Mouse (Mus musculus): ENCODE measurements around the gene Rtkn. TPM values are rescaled to one million over a fixed set of nuclear protein-coding genes. Genes with fewer than 3 reads are reported as not detected.

Rtkn gene
- polyA plus RNA-seq, 1 experiment from 2014 or later: 10.1 TPM

DNA sequence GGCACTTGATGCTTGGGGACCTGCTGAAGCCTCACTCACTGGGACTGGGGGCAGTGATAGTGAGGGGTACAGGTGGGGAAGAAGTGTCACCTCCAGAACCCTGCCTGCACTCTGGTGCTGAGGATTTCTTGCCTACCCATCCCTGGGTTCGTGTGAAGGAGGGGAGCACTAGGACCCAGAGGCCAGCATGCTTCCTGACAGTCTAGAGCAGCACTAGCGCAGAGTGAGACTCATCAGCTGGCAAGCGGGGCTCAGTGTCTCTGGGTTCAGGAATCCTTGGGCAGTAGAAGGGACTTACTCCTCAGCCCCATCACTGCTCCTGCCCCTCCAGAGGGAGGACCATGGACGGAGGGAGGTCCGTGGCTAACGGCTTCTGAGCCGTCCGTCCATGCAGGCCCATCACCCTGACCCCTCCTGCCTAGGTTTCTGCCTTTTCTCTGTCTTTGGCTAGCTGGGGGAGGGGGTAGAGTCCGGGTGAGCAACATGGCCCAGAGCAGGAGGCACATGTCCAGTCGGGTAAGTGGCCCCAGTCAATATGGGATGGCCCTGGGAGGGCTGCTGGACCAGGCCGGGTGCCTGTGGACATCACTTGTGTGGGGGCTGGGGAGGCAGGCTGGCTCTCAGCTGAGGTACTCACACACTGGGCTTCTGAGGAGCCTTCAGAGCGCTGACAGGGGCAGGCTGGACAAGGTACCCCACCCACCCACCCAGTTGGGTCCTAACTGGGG, 44.3 kb downstream of the Rtkn start:
- WGBS (ENCODE audit: insufficient replicate concordance): 65% methylated on average over 12 of the region's 12 CpGs
- Histone ChIP-seq H3K4me2 (0 out of 2 replicates have a peak overlapping the region, but pooled peaks have one; percentile 30), H3K27ac (no peak overlapping the region), H3K36me3 (peaks cover 24% of the 10 kb centered on the region), H3K9me3 (replicated peaks) (no peaks in the 10 kb centered on the region), H3K27me3 (no peaks in the 10 kb centered on the region), H3K4me3 (replicated peaks) (no peak overlapping the region), H3K4me1 (replicated peaks) (peaks cover 21% of the 10 kb centered on the region), H3K9ac (no peak overlapping the region)
- no peak for DNase-seq
- no peak for ATAC-seq (ENCODE audit: low read depth)

DNA sequence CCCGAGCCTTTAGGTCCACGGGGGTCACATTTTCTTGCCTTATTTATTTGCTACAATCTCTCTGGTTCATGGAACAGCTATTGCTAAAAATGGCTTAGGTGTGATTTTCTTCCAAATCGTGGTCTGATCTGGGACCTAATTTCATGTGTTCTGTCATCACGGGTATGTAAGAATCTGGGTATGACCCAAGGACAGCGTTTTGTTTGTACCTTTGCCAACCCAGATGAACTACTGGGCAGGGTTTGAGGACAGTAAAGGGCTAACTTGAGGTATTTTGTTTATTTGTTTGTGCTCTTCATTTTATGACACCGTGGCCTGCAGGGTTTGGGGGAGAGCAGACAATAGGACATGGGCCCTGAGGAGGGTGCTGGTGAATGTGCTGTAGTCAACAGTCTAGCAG, 45.3 kb downstream of the Rtkn start:
- no peak overlapping the region for H3K4me2 ChIP-seq
- H3K9me3 ChIP-seq (replicated peaks): no peaks in the 10 kb centered on the region
- DNase-seq (no peak), ATAC-seq (ENCODE audit: low read depth) (no peak)
- peaks cover 24% of the 10 kb centered on the region for H3K4me1 ChIP-seq (replicated peaks)
- H3K9ac ChIP-seq: no peak overlapping the region
- no peaks in the 10 kb centered on the region for H3K27me3 ChIP-seq
- no peak overlapping the region for H3K4me3 ChIP-seq (replicated peaks)
- H3K27ac ChIP-seq: no peak overlapping the region
- peaks cover 31% of the 10 kb centered on the region for H3K36me3 ChIP-seq
- WGBS (ENCODE audit: insufficient replicate concordance): 71% methylated on average over 6 of the region's 6 CpGs

DNA sequence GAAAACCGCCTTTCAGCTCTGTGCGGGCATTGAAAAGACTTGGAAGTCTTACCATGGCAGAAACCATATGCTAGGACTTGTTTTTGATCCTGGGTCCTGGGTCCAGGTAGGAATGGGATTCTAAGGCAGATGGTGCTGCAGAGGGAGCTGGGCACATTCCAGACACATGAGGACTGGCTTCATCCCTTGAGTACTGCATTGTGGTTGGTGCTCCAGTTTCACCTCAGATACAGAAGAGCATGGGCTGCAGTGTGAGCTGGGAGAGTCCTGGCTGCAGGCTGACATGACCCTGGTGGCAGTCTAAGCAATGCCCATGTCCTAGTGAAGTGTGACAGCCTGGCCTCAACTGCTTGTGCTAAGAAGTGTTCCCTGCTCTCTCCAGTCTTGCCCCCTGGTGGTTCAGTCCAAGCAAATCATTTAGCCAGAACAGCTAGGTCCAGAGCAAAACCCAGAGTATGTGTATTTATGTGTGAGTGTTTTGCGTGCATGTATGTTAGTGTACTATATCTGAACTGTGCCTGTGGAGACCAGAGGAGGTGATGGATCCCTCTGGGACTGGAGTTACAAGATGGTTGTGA, 49.7 kb downstream of the Rtkn start:
- H3K9me3 ChIP-seq (replicated peaks): no peaks in the 10 kb centered on the region
- H3K27ac ChIP-seq: no peak overlapping the region
- 74% methylated on average over 3 of the region's 3 CpGs for WGBS (ENCODE audit: insufficient replicate concordance)
- H3K27me3 ChIP-seq: no peaks in the 10 kb centered on the region
- DNase-seq (no peak), ATAC-seq (ENCODE audit: low read depth) (no peak)
- H3K4me3 ChIP-seq (replicated peaks): no peak overlapping the region
- peaks cover 41% of the 10 kb centered on the region for H3K36me3 ChIP-seq
- no peak overlapping the region for H3K4me2 ChIP-seq
- no peak overlapping the region for H3K9ac ChIP-seq
- H3K4me1 ChIP-seq (replicated peaks): peaks cover 18% of the 10 kb centered on the region

DNA sequence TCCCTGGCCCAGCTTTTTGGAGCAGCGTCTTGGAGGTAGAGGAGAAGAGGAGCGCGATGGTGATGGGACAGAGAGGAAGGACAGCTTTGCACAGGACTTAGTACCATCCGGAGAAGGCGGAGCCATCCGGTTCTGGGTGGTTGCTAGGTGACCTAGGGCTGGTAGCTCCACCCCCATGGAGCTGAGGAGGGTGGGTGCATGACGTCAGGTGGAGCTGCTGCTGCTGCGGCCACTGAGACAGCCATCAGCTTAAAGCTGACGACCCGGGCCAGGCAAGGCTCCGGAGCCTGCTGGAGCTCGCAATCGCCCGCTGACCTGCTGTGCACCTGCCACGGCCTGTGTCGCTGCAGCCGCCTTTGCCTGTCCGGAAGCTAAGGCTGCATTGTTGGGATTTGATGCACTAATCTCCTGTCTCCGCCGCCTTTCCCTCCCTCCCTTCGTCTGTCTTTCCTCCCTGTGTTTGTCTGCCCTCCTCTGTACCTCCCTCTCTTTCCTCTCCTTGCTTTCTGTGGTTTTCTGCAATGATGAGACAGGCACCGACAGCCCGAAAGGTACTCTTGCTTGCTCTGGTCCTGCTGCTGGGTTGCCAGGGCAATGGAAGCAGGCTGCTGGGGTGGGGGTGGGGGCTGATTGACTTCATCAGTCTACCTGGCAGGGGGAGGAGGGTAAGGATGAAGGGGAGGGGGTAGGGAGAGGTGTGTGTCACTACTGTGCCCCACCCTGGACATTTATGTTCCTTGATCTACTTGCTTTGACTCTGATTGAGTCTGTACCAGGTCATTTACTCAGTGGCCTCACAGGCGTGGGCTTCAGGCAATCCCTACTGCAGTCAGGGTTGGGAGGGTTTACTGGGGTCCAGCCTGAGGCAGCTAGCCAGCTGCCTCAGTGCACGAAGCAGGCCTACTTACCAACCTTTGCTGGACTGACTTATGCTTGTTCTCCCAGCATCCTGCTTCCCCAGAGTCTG, 50.9 kb downstream of the Rtkn start:
- peaks cover 18% of the 10 kb centered on the region for H3K4me1 ChIP-seq (replicated peaks)
- no peak overlapping the region for H3K27ac ChIP-seq
- no peak overlapping the region for H3K4me2 ChIP-seq
- no peak overlapping the region for H3K9ac ChIP-seq
- 23% methylated on average over 25 of the region's 25 CpGs for WGBS (ENCODE audit: insufficient replicate concordance)
- DNase-seq (peak; percentile 37), ATAC-seq (ENCODE audit: low read depth) (peak; percentile 72)
- peaks cover 53% of the 10 kb centered on the region for H3K36me3 ChIP-seq
- H3K4me3 ChIP-seq (replicated peaks): no peak overlapping the region
- no peaks in the 10 kb centered on the region for H3K9me3 ChIP-seq (replicated peaks)
- no peaks in the 10 kb centered on the region for H3K27me3 ChIP-seq

DNA sequence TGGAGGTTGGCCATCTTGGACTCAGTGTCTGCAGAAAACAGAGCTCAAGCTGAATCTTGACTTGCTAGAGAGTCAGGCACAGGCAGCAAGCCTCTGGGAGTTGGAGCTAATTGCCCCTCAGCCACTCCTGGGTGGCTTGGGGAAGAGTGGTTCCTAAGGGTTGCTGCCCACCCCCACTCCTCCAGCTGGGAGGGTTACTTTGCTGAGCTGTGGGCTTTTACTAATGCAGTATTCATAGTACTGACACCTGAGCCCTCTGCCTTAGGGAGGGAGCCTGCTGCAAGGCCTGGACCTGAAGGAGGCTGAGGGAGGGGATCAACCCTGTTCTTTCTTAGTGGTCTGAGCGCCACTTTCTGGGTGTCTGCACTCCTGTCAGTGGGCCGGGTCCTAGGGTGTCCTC, 51.7 kb downstream of the Rtkn start:
- H3K36me3 ChIP-seq: peaks cover 61% of the 10 kb centered on the region
- 60% methylated on average over 2 of the region's 2 CpGs for WGBS (ENCODE audit: insufficient replicate concordance)
- no peak overlapping the region for H3K27ac ChIP-seq
- no peaks in the 10 kb centered on the region for H3K27me3 ChIP-seq
- ATAC-seq (ENCODE audit: low read depth) (no peak), DNase-seq (no peak)
- H3K4me3 ChIP-seq (replicated peaks): no peak overlapping the region
- H3K4me2 ChIP-seq: no peak overlapping the region
- H3K9ac ChIP-seq: no peak overlapping the region
- no peaks in the 10 kb centered on the region for H3K9me3 ChIP-seq (replicated peaks)
- peaks cover 18% of the 10 kb centered on the region for H3K4me1 ChIP-seq (replicated peaks)

DNA sequence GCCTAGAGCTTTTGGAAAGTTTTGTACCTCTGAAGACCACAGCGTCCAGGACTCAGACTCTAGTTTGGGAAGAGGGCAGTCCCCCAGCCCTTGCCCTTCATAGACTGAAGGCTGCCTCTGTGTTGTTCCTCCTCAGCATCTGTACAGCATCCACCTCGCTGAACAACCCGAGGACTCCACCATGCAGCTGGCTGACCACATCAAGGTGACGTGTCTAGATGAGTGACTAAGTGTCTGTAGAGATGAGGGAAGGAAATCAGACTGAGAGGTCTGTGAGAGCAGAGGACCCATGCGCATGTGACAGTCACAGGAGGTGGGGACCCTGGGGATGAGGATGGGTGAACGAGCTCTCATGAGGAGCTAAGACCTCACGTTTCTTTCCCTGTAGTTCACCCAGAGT, 58.3 kb downstream of the Rtkn start:
- 87% methylated on average over 7 of the region's 7 CpGs for WGBS (ENCODE audit: insufficient replicate concordance)
- no peak overlapping the region for H3K4me2 ChIP-seq

DNA sequence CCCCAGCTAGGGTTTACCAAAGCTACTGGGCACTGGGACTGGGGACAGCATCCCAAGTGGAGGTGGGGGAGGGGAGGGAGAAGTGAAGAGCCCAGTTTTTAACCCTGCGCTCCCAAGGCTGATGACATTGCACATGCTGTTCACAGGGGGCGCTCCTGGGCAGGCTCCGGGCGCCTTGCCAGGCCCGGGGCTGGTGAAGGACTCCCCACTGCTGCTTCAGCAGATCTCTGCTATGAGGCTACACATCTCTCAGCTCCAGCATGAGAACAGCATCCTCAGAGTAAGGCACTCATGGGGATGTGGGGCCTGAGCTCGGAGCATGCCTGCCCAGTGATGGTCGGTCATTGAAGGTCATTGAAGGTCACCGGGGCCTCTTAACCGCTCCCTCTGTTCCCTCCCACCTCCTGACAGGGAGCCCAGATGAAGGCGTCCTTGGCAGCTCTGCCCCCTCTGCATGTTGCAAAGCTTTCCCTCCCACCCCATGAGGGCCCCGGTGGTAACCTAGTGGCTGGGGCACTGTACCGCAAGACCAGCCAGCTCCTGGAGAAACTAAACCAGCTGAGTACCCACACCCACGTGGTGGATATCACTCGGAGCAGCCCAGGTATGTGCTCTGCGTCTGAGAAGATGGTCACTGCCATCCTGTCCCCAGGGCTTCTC, 62.2 kb downstream of the Rtkn start:
- H3K4me2 ChIP-seq: no peak overlapping the region
- no peak overlapping the region for H3K27ac ChIP-seq
- H3K9ac ChIP-seq: no peak overlapping the region
- H3K4me3 ChIP-seq (replicated peaks): no peak overlapping the region
- DNase-seq (no peak), ATAC-seq (ENCODE audit: low read depth) (no peak)
- H3K36me3 ChIP-seq: peaks cover 72% of the 10 kb centered on the region
- H3K9me3 ChIP-seq (replicated peaks): no peaks in the 10 kb centered on the region
- no peaks in the 10 kb centered on the region for H3K4me1 ChIP-seq (replicated peaks)
- 70% methylated on average over 15 of the region's 15 CpGs for WGBS (ENCODE audit: insufficient replicate concordance)
- no peaks in the 10 kb centered on the region for H3K27me3 ChIP-seq

More for the DNA sequence above, 58.3 kb downstream of the Rtkn start:
- Histone ChIP-seq H3K4me3 (replicated peaks) (no peak overlapping the region), H3K4me1 (replicated peaks) (peaks cover 1% of the 10 kb centered on the region), H3K27me3 (no peaks in the 10 kb centered on the region), H3K27ac (no peak overlapping the region), H3K9me3 (replicated peaks) (no peaks in the 10 kb centered on the region), H3K9ac (no peak overlapping the region), H3K36me3 (peaks cover 99% of the 10 kb centered on the region)
- DNase-seq (no peak), ATAC-seq (ENCODE audit: low read depth) (no peak)

MicroRNAs encoded within 50 kb of the gene (microRNA counts, 519-probe panel; counts per million panel counts)
- microRNA mmu-miR-3470a+mmu-miR-3470b: 114 counts per million

Small RNA genes lying within 50 kb of the gene (microRNA-seq; reads per million reads assigned to microRNA genes)
- gene Mir3470a: not detected

Other genes starting within 250 kb of the Rtkn start
- gene Sema4f, start 195.7 kb upstream of the Rtkn start, polyA plus RNA-seq (2015; fragmentation: Nextera tagmentation; extraction: Ambion mirVana): 0.05 TPM in 1 of 2 replicates, not detected in the other
- 10.3 and 15.7 TPM in 2 replicates for gene M1ap, start 188.6 kb upstream of the Rtkn start, polyA plus RNA-seq (2015; fragmentation: Nextera tagmentation; extraction: Ambion mirVana)
- gene Dok1, start 102.0 kb upstream of the Rtkn start, polyA plus RNA-seq (2015; fragmentation: Nextera tagmentation; extraction: Ambion mirVana): 20.1 and 20.2 TPM in 2 replicates
- gene Loxl3, start 101.3 kb upstream of the Rtkn start, polyA plus RNA-seq (2015; fragmentation: Nextera tagmentation; extraction: Ambion mirVana): 2.1 and 2.2 TPM in 2 replicates
- 186 and 197 TPM in 2 replicates for gene Aup1, start 80.9 kb upstream of the Rtkn start, polyA plus RNA-seq (2015; fragmentation: Nextera tagmentation; extraction: Ambion mirVana)
- gene Htra2, start 80.2 kb upstream of the Rtkn start, polyA plus RNA-seq (2015; fragmentation: Nextera tagmentation; extraction: Ambion mirVana): 131 and 132 TPM in 2 replicates
- 5.3 and 5.6 TPM in 2 replicates for gene Dqx1, start 77.6 kb upstream of the Rtkn start, polyA plus RNA-seq (2015; fragmentation: Nextera tagmentation; extraction: Ambion mirVana)
- 0.14 TPM in 1 of 2 replicates, not detected in the other for gene Tlx2, start 65.2 kb upstream of the Rtkn start, polyA plus RNA-seq (2015; fragmentation: Nextera tagmentation; extraction: Ambion mirVana)
- gene Pcgf1, start 57.6 kb upstream of the Rtkn start, polyA plus RNA-seq (2015; fragmentation: Nextera tagmentation; extraction: Ambion mirVana): 19.3 and 21.2 TPM in 2 replicates
- gene Lbx2, start 49.1 kb upstream of the Rtkn start, polyA plus RNA-seq (2015; fragmentation: Nextera tagmentation; extraction: Ambion mirVana): 0.24 and 0.38 TPM in 2 replicates
- gene Ccdc142, start 33.9 kb upstream of the Rtkn start, polyA plus RNA-seq (2015; fragmentation: Nextera tagmentation; extraction: Ambion mirVana): 0.94 and 1.1 TPM in 2 replicates
- gene Gm42688, start 33.8 kb upstream of the Rtkn start, polyA plus RNA-seq (2015; fragmentation: Nextera tagmentation; extraction: Ambion mirVana): 1.1 and 1.3 TPM in 2 replicates
- 94.5 and 99.8 TPM in 2 replicates for gene Mrpl53, start 26.4 kb upstream of the Rtkn start, polyA plus RNA-seq (2015; fragmentation: Nextera tagmentation; extraction: Ambion mirVana)
- gene Mogs, start 20.0 kb upstream of the Rtkn start, polyA plus RNA-seq (2015; fragmentation: Nextera tagmentation; extraction: Ambion mirVana): 44.9 and 46.7 TPM in 2 replicates
- gene Wbp1, start 13.9 kb upstream of the Rtkn start, polyA plus RNA-seq (2015; fragmentation: Nextera tagmentation; extraction: Ambion mirVana): 30.4 and 32.3 TPM in 2 replicates
- 6.3 and 7.2 TPM in 2 replicates for gene Ino80b, start 10.0 kb upstream of the Rtkn start, polyA plus RNA-seq (2015; fragmentation: Nextera tagmentation; extraction: Ambion mirVana)
- gene Wdr54, start 20.9 kb downstream of the Rtkn start, polyA plus RNA-seq (2015; fragmentation: Nextera tagmentation; extraction: Ambion mirVana): 0.60 and 0.67 TPM in 2 replicates
- gene 1700003E16Rik, start 20.9 kb downstream of the Rtkn start, polyA plus RNA-seq (2015; fragmentation: Nextera tagmentation; extraction: Ambion mirVana): 0.15 and 0.20 TPM in 2 replicates
- 28.0 and 30.7 TPM in 2 replicates for gene Dctn1, start 30.5 kb downstream of the Rtkn start, polyA plus RNA-seq (2015; fragmentation: Nextera tagmentation; extraction: Ambion mirVana)
- 0.86 and 0.89 TPM in 2 replicates for gene Slc4a5, start 84.4 kb downstream of the Rtkn start, polyA plus RNA-seq (2015; fragmentation: Nextera tagmentation; extraction: Ambion mirVana)
- 90.3 and 106 TPM in 2 replicates for gene Mthfd2, start 190.4 kb downstream of the Rtkn start, polyA plus RNA-seq (2015; fragmentation: Nextera tagmentation; extraction: Ambion mirVana)
- gene Mob1a, start 190.6 kb downstream of the Rtkn start, polyA plus RNA-seq (2015; fragmentation: Nextera tagmentation; extraction: Ambion mirVana): 36.9 and 46.5 TPM in 2 replicates
- gene Bola3, start 213.7 kb downstream of the Rtkn start, polyA plus RNA-seq (2015; fragmentation: Nextera tagmentation; extraction: Ambion mirVana): 329 and 343 TPM in 2 replicates